ENCODE assay signal across 26 mouse cellular contexts in the genomic region with DNA sequence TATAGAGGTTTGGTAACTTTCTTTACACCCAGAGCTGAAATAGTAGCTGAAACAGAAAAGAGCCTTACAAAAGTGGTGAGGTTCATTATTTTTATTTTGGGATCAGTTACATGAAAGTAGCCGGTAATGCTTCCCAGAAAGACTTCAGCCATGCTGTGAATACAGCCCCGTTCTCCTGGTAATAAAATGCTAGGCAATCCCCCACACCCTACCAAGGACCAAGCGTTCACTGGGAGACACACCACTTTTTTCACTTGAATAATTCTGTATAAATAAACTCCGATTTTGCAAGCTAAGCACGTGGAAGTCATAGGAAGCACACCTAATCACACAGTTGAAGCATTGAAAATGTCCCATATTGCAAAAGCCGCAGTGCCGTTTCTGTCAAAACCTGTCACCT.
DNase-seq lines count a peak whose midpoint lies in the region; ATAC-seq lines count a peak whose summit lies in the region.
"Had no signal": no experiment of that assay in that cellular context is flagged by ENCODE, and none has a peak within 500 bp of the region (broad histone marks: within the 10 kb centered on the region; RNA-seq: fewer than 3 reads in every experiment).

No protein-coding gene starts in this region.

- no peak overlapping the region for H3K27ac ChIP-seq in kidney, embryonic 15.5 days
- peak overlapping the region; percentile 48; the same call in 1 of the 2 replicates for H3K27ac ChIP-seq in midbrain, embryonic 15.5 days
- H3K27ac ChIP-seq in midbrain, embryonic 13.5 days = no peak overlapping the region
- H3K27ac ChIP-seq in forebrain, embryonic 13.5 days = no peak overlapping the region
- H3K27ac ChIP-seq in limb, embryonic 13.5 days = no peak overlapping the region; the same call in 1 of the 2 replicates
- H3K27ac ChIP-seq: embryonic facial prominence, embryonic 13.5 days; hindbrain, embryonic 15.5 days; intestine, embryonic 15.5 days; liver, embryonic 13.5 days had no signal

- peak; percentile 75 for ATAC-seq in kidney, embryonic 15.5 days (replicated peaks; ENCODE audit: low FRiP score)
- ATAC-seq in midbrain, embryonic 15.5 days (replicated peaks) = no peak
- ATAC-seq in midbrain, embryonic 13.5 days = no peak
- peak; percentile 41; the same call in 1 of the 2 replicates for ATAC-seq in forebrain, embryonic 13.5 days
- peak; percentile 64; the same call in 1 of the 2 replicates for ATAC-seq in limb, embryonic 13.5 days (ENCODE audit: low FRiP score, low read depth)
- ATAC-seq: intestine, embryonic 15.5 days; Patski had no signal

- H3K36me3 ChIP-seq in kidney, embryonic 15.5 days = no peaks in the 10 kb centered on the region
- H3K36me3 ChIP-seq in midbrain, embryonic 15.5 days (replicated peaks) = no peaks in the 10 kb centered on the region
- no peaks in the 10 kb centered on the region for H3K36me3 ChIP-seq in midbrain, embryonic 13.5 days
- H3K36me3 ChIP-seq in forebrain, embryonic 13.5 days (ENCODE audit: poor library complexity, severe bottlenecking) = no peaks in the 10 kb centered on the region
- H3K36me3 ChIP-seq in limb, embryonic 13.5 days = no peaks in the 10 kb centered on the region
- H3K36me3 ChIP-seq: embryonic facial prominence, embryonic 13.5 days; G1E; hindbrain, embryonic 15.5 days; intestine, embryonic 15.5 days; liver, embryonic 13.5 days had no signal

- no peaks in the 10 kb centered on the region for H3K4me1 ChIP-seq in kidney, embryonic 15.5 days
- H3K4me1 ChIP-seq in midbrain, embryonic 15.5 days = 0 out of 2 replicates have a peak, but pooled peaks cover 3% of the 10 kb centered on the region
- no peaks in the 10 kb centered on the region for H3K4me1 ChIP-seq in midbrain, embryonic 13.5 days (replicated peaks)
- peaks cover 19% of the 10 kb centered on the region for H3K4me1 ChIP-seq in forebrain, embryonic 13.5 days
- peaks cover 19% of the 10 kb centered on the region for H3K4me1 ChIP-seq in limb, embryonic 13.5 days
- H3K4me1 ChIP-seq: embryonic facial prominence, embryonic 13.5 days; intestine, embryonic 15.5 days; liver, embryonic 13.5 days had no signal

- WGBS in kidney, embryonic 15.5 days = 43% methylated on average over 7 of the region's 7 CpGs
- 51% methylated on average over 7 of the region's 7 CpGs for WGBS in midbrain, embryonic 15.5 days
- 56% methylated on average over 7 of the region's 7 CpGs for WGBS in midbrain, embryonic 13.5 days
- WGBS in forebrain, embryonic 13.5 days = 37% methylated on average over 7 of the region's 7 CpGs
- WGBS in limb, embryonic 13.5 days = 30% methylated on average over 7 of the region's 7 CpGs

- no peaks in the 10 kb centered on the region for H3K27me3 ChIP-seq in kidney, embryonic 15.5 days
- H3K27me3 ChIP-seq in midbrain, embryonic 15.5 days (replicated peaks) = no peaks in the 10 kb centered on the region
- no peaks in the 10 kb centered on the region for H3K27me3 ChIP-seq in midbrain, embryonic 13.5 days
- H3K27me3 ChIP-seq in forebrain, embryonic 13.5 days = no peaks in the 10 kb centered on the region
- no peaks in the 10 kb centered on the region for H3K27me3 ChIP-seq in limb, embryonic 13.5 days
- H3K27me3 ChIP-seq: CH12.LX; embryonic facial prominence, embryonic 13.5 days; hindbrain, embryonic 15.5 days; intestine, embryonic 15.5 days; liver, embryonic 13.5 days; Patski had no signal

- H3K4me2 ChIP-seq in kidney, embryonic 15.5 days = no peak overlapping the region; the same call in 1 of the 2 replicates
- H3K4me2 ChIP-seq in midbrain, embryonic 15.5 days = no peak overlapping the region
- H3K4me2 ChIP-seq in midbrain, embryonic 13.5 days (replicated peaks) = no peak overlapping the region
- no peak overlapping the region for H3K4me2 ChIP-seq in forebrain, embryonic 13.5 days
- peak overlapping the region; percentile 19 for H3K4me2 ChIP-seq in limb, embryonic 13.5 days (replicated peaks)
- H3K4me2 ChIP-seq: embryonic facial prominence, embryonic 13.5 days; hindbrain, embryonic 15.5 days; intestine, embryonic 15.5 days; liver, embryonic 13.5 days had no signal

- H3K4me3 ChIP-seq in kidney, embryonic 15.5 days (replicated peaks) = no peak overlapping the region
- no peak overlapping the region for H3K4me3 ChIP-seq in midbrain, embryonic 15.5 days
- no peak overlapping the region for H3K4me3 ChIP-seq in midbrain, embryonic 13.5 days (replicated peaks)
- H3K4me3 ChIP-seq in forebrain, embryonic 13.5 days = no peak overlapping the region
- H3K4me3 ChIP-seq in limb, embryonic 13.5 days = no peak overlapping the region
- H3K4me3 ChIP-seq: embryonic facial prominence, embryonic 13.5 days; hindbrain, embryonic 15.5 days; intestine, embryonic 15.5 days; liver, embryonic 13.5 days had no signal

- DNase-seq in kidney, postnatal 4 days = no peak
- DNase-seq in heart, adult 8-10 months (ENCODE audit: low spot score) = no peak
- DNase-seq in cerebellum, postnatal 4 days (ENCODE audit: low spot score in 2 of 2) = no peak
- DNase-seq: adrenal gland, adult 2 months; B cell, adult 2 months; cerebellum, adult 18-20 months; cerebellum, postnatal 14 days; embryo, embryonic 11 days; gastrocnemius, postnatal 25 days; heart, adult 18-20 months; kidney, adult 8-10 months; liver, embryonic 13.5 days; lung, adult 2 months; lung, postnatal 14 days; right cerebral cortex, postnatal 14 days had no signal

- no peaks in the 10 kb centered on the region for H3K9me3 ChIP-seq in kidney, embryonic 15.5 days (replicated peaks)
- no peaks in the 10 kb centered on the region for H3K9me3 ChIP-seq in midbrain, embryonic 15.5 days
- H3K9me3 ChIP-seq in midbrain, embryonic 13.5 days = no peaks in the 10 kb centered on the region
- no peaks in the 10 kb centered on the region for H3K9me3 ChIP-seq in forebrain, embryonic 13.5 days (replicated peaks)
- no peaks in the 10 kb centered on the region for H3K9me3 ChIP-seq in limb, embryonic 13.5 days
- H3K9me3 ChIP-seq: embryonic facial prominence, embryonic 13.5 days; G1E; hindbrain, embryonic 15.5 days; intestine, embryonic 15.5 days had no signal

- H3K9ac ChIP-seq in kidney, embryonic 15.5 days = no peak overlapping the region
- H3K9ac ChIP-seq in midbrain, embryonic 15.5 days = no peak overlapping the region
- H3K9ac ChIP-seq in midbrain, embryonic 13.5 days (replicated peaks) = no peak overlapping the region
- no peak overlapping the region for H3K9ac ChIP-seq in forebrain, embryonic 13.5 days
- no peak overlapping the region for H3K9ac ChIP-seq in limb, embryonic 13.5 days
- H3K9ac ChIP-seq: embryonic facial prominence, embryonic 13.5 days; hindbrain, embryonic 15.5 days; intestine, embryonic 15.5 days; liver, embryonic 13.5 days had no signal

Comparison
In these comparisons a context has a peak if more than half of its experiments do, and no peak if none do; other contexts are left out.
1. ATAC-seq: peak in kidney, embryonic 15.5 days (single experiment), forebrain, embryonic 13.5 days (single experiment) and limb, embryonic 13.5 days (single experiment); none in midbrain, embryonic 15.5 days (single experiment) and midbrain, embryonic 13.5 days (single experiment).